Mouse (Mus musculus) effector memory CD4-positive, alpha-beta T cell, adult 5 months (primary cell): ENCODE data around the gene Mfsd9. TPM values are rescaled to one million over a fixed set of nuclear protein-coding genes. Genes with fewer than 3 reads are reported as not detected.

Source experiments
- polyA plus RNA-seq: library from polyadenylated mRNA; unstranded; fragments of 100-300 nt; shearing (Covaris generic); gene quantifications from one replicate; pipeline ENCODE4 v1.2.1, GENCODE M21; 2017

Mfsd9 gene
- polyA plus RNA-seq: 0.27 TPM

GRCm38 (mm10) chr1:40790324-40791141 is at the start of gene Mfsd9:
Mfsd9 (minus strand) TSS chr1:40790687.

GRCm38 (mm10) chr1:40805351-40805750 is 14.9 kb upstream of the Mfsd9 start, which contains the start of gene Tmem182:
Tmem182 (plus strand) TSS chr1:40805601.

Other genes starting within 250 kb of the Mfsd9 start
- not detected for gene Slc9a4, start 210.6 kb downstream of the Mfsd9 start, polyA plus RNA-seq
- gene Slc9a2, start 110.1 kb downstream of the Mfsd9 start, polyA plus RNA-seq: not detected
- gene Tmem182, start 14.9 kb upstream of the Mfsd9 start, polyA plus RNA-seq: not detected